Mouse (Mus musculus) spleen, adult 2 months (tissue): ENCODE measurements around the gene Man2a2.

Experiments
- CTCF ChIP-seq: fragments of 200-500 bp; IDR thresholded peaks from 2 replicates; pipeline ENCODE4 v1.5.1; 2011; ENCODE audit warnings: mild to moderate bottlenecking, inconsistent platforms; ENCODE audit not compliant: insufficient read depth, insufficient read length, insufficient replicate concordance; ENCODE audit errors: extremely low read depth
- POLR2A ChIP-seq: fragments of 200-500 bp; IDR thresholded peaks from 2 replicates; pipeline ENCODE4 v1.6.1; 2011; ENCODE audit warnings: low read depth, low read length, inconsistent platforms

DNA sequence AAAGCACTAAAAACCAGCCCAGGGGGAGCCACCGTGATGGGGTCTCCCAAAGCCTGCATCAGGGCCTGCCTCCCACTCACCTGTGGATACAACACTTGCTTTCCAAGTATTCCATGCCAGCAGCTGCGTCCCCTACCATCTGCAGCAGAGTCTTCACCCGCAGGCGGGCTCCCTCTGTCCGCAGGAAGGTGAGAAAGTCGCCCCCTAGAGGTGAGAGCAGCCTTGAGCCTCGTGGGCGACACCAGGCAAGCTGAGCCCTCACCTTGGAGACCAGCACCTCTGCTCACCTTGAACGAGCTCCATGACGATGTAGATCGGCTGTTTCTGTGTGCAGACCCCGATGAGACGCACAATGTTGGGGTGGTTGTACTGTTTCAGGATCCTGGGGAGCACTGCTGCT is 8.4 kb upstream of the Man2a2 start:
- TF ChIP-seq POLR2A (no peak), CTCF (peak; percentile 42; the same call in 1 of the 2 replicates)
